Mouse (Mus musculus) small intestine, adult 2 months (tissue): Measurements from ENCODE around the gene Mindy2. TPM values are rescaled to one million over a fixed set of nuclear protein-coding genes. Genes with fewer than 3 reads are reported as not detected.

Experiments
- H3K27ac ChIP-seq: fragments of 200-500 bp; 2 replicates; pipeline ENCODE4 v1.5.1; 2012; ENCODE audit warnings: low read depth, low read length, control low read depth, inconsistent platforms; ENCODE audit not compliant: insufficient read depth
- H3K27me3 ChIP-seq: fragments of 200-500 bp; 2 replicates; pipeline ENCODE4 v1.6.1; 2012; ENCODE audit warnings: mild to moderate bottlenecking, moderate library complexity, low read length, inconsistent platforms; ENCODE audit not compliant: control insufficient read depth, insufficient read depth
- H3K36me3 ChIP-seq: fragments of 200-500 bp; 2 replicates; pipeline ENCODE4 v1.6.1; 2012; ENCODE audit warnings: mild to moderate bottlenecking, low read length, control low read depth, inconsistent platforms; ENCODE audit not compliant: control insufficient read depth, insufficient read depth
- H3K4me1 ChIP-seq: fragments of 200-500 bp; 2 replicates; pipeline ENCODE4 v1.6.1; 2012; ENCODE audit warnings: low read length, inconsistent platforms, mixed read lengths; ENCODE audit not compliant: control insufficient read depth, insufficient read depth, insufficient read length
- H3K4me3 ChIP-seq: fragments of 200-500 bp; 2 replicates; pipeline ENCODE4 v1.5.1; 2012; ENCODE audit warnings: low read depth, mild to moderate bottlenecking, control low read depth, inconsistent platforms, low read length, moderate library complexity
- CTCF ChIP-seq: fragments of 200-500 bp; IDR thresholded peaks from 2 replicates; pipeline ENCODE4 v1.5.1; 2012; ENCODE audit warnings: low read depth, mild to moderate bottlenecking, control low read depth, inconsistent platforms, low read length, moderate library complexity, mixed read lengths; ENCODE audit not compliant: insufficient replicate concordance, insufficient read length; ENCODE audit errors: extremely low read depth
- POLR2A ChIP-seq: fragments of 200-500 bp; IDR thresholded peaks from 2 replicates; pipeline ENCODE4 v1.6.1; 2012; ENCODE audit warnings: low read depth, mild to moderate bottlenecking, control low read depth, inconsistent platforms, low read length, moderate library complexity
- whole genome bisulfite sequencing: fragments of 180-500 bp; shearing (Covaris S2); methylation state at CpG from one replicate; pipeline ENCODE4 v1.1.7; 2018; 5-methylcytosine and 5-hydroxymethylcytosine counted together
- polyA plus RNA-seq: library from polyadenylated mRNA; depleted of rRNA; stranded (reverse); fragments of >200 nt; gene quantifications from 2 replicates; pipeline ENCODE4 v1.2.3, GENCODE M21; 2012

The Mindy2 gene
- polyA plus RNA-seq, 1 experiment: 12.0 TPM

- H3K27me3 ChIP-seq: no peaks in the 10 kb centered on the region
- no peaks in the 10 kb centered on the region for H3K4me1 ChIP-seq
- H3K36me3 ChIP-seq: no peaks in the 10 kb centered on the region
- H3K4me3 ChIP-seq: no peak overlapping the region
- TF ChIP-seq POLR2A (no peak), CTCF (no peak)
- H3K27ac ChIP-seq: no peak overlapping the region
Observed at GRCm38 (mm10) chr9:70690579-70690978, 33.6 kb upstream of the Mindy2 start.

DNA sequence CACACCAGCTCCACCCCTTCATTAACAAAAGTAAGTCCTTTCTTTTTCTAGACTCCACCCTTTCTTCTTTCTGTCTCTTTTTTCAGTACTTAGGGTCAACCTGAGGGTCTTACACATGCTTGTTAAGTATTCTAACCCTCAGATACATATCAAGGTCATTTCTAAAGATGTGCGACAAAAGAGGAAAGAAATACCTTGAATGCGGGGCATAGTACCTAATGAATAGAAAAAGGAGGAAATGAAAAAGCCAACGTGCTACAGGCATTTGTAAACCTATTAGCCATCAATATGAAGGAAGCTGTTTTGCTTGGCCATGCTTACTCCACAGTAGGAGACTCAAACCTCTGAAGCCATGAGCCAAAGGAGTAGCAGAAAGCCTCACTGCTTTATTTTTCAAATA is 33.0 kb upstream of the Mindy2 start:
- Histone ChIP-seq H3K4me1 (no peaks in the 10 kb centered on the region), H3K4me3 (no peak overlapping the region), H3K27me3 (no peaks in the 10 kb centered on the region), H3K27ac (no peak overlapping the region), H3K36me3 (no peaks in the 10 kb centered on the region)
- 64% methylated on average over 3 of the region's 3 CpGs for WGBS
- TF ChIP-seq CTCF (no peak), POLR2A (no peak)

DNA sequence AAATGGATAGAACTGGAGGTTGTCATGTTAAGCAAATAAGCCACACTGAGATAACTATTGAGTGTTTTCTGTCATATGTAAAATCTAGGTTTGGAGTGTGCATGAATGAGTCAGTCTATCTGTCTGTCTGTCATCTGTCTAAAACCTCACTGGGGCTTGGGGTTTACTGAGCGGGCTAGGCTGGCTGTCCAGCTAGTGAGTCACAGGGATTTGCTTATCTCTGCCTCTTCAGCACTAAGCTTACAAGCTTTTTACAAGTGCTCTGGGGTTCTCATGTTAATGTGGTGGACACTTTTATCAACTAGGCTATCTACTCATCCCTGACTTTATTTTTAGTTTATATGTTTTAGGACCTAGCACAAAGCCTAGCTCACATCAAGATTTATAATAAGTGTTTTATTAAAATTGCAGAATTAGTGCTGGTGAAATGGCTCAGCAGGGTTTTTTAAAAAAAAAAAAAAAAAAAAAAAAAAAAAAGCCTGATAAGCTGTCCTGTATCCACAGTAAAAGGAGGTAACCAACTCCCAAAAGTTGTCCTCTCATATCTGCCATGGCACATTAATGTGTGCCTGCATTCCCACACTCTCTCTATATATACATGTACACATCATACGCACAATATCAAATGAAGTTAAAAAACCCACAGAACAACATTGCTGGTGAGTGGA is 31.5 kb upstream of the Mindy2 start:
- H3K36me3 ChIP-seq: no peaks in the 10 kb centered on the region
- TF ChIP-seq CTCF (no peak), POLR2A (no peak)
- 80% methylated on average over 2 of the region's 2 CpGs for WGBS
- H3K4me1 ChIP-seq: no peaks in the 10 kb centered on the region
- H3K4me3 ChIP-seq: no peak overlapping the region
- H3K27me3 ChIP-seq: no peaks in the 10 kb centered on the region
- no peak overlapping the region for H3K27ac ChIP-seq

- no peak overlapping the region for H3K4me3 ChIP-seq
- TF ChIP-seq POLR2A (no peak), CTCF (no peak)
- no peaks in the 10 kb centered on the region for H3K27me3 ChIP-seq
- WGBS: 40% methylated on average over 1 of the region's 1 CpGs
- H3K36me3 ChIP-seq: no peaks in the 10 kb centered on the region
- H3K4me1 ChIP-seq: 0 out of 2 replicates have a peak, but pooled peaks cover 2% of the 10 kb centered on the region
- H3K27ac ChIP-seq: no peak overlapping the region
Observed at GRCm38 (mm10) chr9:70682202-70682601, 25.2 kb upstream of the Mindy2 start.

DNA sequence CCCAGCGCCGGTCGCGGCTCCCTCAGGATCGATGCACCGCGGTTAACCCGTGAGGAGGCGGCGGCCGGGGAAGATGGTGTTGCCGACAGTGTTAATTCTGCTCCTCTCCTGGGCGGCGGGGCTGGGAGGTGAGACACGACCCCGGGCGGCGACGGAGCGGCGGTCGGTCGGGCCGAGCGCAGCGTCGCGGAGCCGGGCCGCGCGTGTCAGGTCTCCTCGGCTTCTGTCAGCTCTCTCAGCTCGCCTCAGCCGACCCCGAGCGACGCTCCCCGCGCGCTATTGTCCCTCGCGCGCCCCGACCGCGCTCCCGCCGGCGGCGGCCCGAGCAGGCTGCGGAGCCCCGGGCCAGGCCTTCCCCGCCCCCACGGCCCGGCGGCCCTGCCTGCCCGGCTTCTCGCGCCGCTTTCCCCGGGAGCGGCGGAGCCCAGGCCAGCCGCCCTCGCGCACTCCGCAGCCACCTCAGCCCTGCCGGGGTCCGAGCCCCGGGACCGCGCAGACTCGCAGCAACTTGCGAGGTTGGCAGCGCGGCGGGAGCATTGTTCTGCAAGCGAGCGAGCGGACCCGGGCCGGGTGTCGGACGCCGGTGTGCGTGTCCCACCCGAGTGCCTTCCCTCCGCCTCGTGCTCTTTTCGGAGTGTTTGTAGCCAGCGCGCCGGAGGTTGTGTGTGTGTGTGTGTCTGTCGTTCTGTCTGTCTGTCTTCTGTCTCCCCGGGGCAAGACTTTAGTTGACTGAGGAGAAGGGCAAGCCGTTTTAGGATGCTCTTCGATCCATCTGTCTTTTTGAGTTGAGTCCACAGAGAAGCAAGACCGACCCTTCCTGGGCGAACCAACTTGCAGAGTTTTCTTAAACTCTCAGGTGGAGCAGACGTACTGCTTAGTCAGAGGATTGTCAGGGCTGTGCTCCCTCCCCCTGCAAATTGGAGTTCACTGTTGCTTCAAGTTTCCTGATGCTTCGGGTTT is 22.4 kb upstream of the Mindy2 start:
- Histone ChIP-seq H3K27me3 (no peaks in the 10 kb centered on the region), H3K4me3 (peak overlapping the region; percentile 91), H3K4me1 (0 out of 2 replicates have a peak, but pooled peaks cover 2% of the 10 kb centered on the region), H3K27ac (peak overlapping the region; percentile 89), H3K36me3 (no peaks in the 10 kb centered on the region)
- WGBS: under 1% methylated on average over 103 of the region's 103 CpGs
- TF ChIP-seq CTCF (no peak), POLR2A (no peak)

DNA sequence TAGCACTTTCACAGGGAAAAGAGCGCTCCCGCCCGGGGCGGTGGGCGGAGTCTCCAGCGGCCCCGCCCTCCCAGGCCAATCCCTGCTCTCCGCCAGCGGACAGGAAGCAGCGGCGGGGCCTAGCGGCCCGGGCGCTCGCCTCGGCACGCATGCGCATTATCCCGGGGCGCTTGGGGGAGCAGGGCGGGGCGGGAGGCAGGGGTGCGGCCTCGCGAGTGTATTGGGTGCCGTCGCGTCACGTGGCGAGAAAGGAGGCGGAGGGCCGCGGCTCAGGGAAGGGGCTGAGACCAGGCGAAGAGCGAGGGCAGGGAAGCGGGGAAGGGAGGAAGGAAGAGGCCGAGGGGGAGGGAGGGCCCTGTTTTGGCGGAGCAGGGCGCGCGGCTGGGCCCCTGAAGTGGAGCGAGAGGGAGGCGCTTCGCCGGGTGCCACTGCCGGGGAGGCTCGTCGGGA is 21.7 kb upstream of the Mindy2 start, which contains the start of gene Adam10:
Gene Adam10, plus strand, starts transcription at position 316 of the 450 bp plus-strand sequence.
- under 1% methylated on average over 46 of the region's 48 CpGs for WGBS
- TF ChIP-seq CTCF (no peak), POLR2A (peak; percentile 90)
- peak within 1 kb of the TSS; percentile 91 for H3K4me3 ChIP-seq
- H3K36me3 ChIP-seq: no peaks in the 10 kb centered on the region
- H3K27me3 ChIP-seq: no peaks in the 10 kb centered on the region
- peak within 1 kb of the TSS; percentile 89 for H3K27ac ChIP-seq
- 0 out of 2 replicates have a peak, but pooled peaks cover 2% of the 10 kb centered on the region for H3K4me1 ChIP-seq

GRCm38 (mm10) chr9:70675961-70676360 is 19.0 kb upstream of the Mindy2 start:
- no peaks in the 10 kb centered on the region for H3K27me3 ChIP-seq
- H3K27ac ChIP-seq: no peak overlapping the region
- no peak overlapping the region for H3K4me3 ChIP-seq
- H3K4me1 ChIP-seq: peaks cover 4% of the 10 kb centered on the region; the same call in 1 of the 2 replicates
- TF ChIP-seq POLR2A (no peak), CTCF (no peak)
- no peaks in the 10 kb centered on the region for H3K36me3 ChIP-seq
- WGBS: 88% methylated on average over 5 of the region's 5 CpGs
